ENCODE assay signal across 8 mouse cellular contexts in the genomic region with DNA sequence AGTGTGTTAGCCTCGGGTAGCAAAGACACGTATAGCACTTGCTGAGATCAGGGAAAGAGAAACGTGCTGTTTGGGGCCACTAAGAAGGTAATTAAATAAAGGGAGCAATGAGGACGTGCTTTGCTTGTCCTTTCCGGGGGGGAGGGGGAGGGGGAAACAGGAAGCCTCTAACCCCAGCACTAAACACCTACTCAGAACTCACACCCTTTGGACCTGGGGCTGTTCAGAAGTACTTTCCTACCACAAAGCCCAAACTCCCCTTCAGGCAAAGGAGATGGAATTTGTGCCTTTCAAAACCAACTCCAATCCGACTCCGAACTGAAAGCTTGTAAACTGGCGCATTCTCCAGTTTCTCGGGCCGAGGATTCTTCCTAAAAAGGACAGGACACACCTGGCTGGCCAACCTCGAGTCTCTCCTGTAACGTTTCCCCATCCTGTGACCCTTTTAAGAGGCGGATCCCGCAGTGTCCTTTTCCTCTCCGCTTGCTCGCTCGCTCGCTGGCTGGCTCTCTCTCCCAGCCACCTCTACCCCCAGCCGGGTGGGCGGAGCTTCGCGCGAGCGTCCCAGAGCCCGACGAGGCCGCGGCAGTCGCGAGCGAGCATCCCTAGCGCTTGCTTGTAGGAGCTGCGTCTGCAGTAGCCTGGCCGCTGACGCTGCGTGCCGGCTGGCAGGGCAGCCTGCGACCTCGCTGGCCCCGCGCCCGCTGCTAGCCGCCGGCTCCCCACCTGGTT. TPM values are rescaled to one million over a fixed set of nuclear protein-coding genes. Genes with fewer than 3 reads are reported as not detected.
DNase-seq lines count a peak whose midpoint lies in the region; ATAC-seq lines count a peak whose summit lies in the region.

No protein-coding gene starts in this region.

- intact Hi-C loops in gastrocnemius, postnatal 14 days (cut with DNase I; ENCODE audit: low total_unique reads): no loop called here

- peak; percentile 99 for ATAC-seq in megakaryocyte, adult 5-6 weeks (ENCODE audit: poor library complexity, severe bottlenecking)

- DNase-seq in adrenal gland, adult 18-20 months (ENCODE audit: low spot score in 2 of 2): peak; percentile 80 to 88
- peak; percentile 89 for DNase-seq in embryo, embryonic 11 days
- peak; percentile 73 for DNase-seq in gastrocnemius, postnatal 14 days
- DNase-seq in induced T-regulatory cell, adult 2 months (ENCODE audit: low read depth): peak; percentile 79
- peak; percentile 57 to 68 for DNase-seq in left cerebral cortex, adult 8-10 months (ENCODE audit: low spot score in 2 of 2)
- peak; percentile 82 for DNase-seq in right cerebral cortex, adult 18-20 months
- DNase-seq in urinary bladder, adult 2 months (ENCODE audit: low spot score): peak; percentile 68

RNA-seq across cellular contexts. Expression of a gene that starts 47.1 kb away (rescaled TPM):
- 10 to 100 TPM; 30.6 to 37.8 TPM for total RNA-seq in adrenal gland, adult 18-20 months (2021)
- 10 to 100 TPM; 13.5 to 14.3 TPM for total RNA-seq in gastrocnemius, postnatal 14 days (2021)
- 10 to 100 TPM; 13.0 to 15.5 (median 14.4) TPM for total RNA-seq in left cerebral cortex, adult 8-10 months (2022)
- total RNA-seq in megakaryocyte, adult 5-6 weeks (2015): 0.54 and 0.64 TPM in 2 replicates
- 0.45 and 0.55 TPM in 2 replicates for total RNA-seq in megakaryocyte, adult 5-6 weeks (2017)
- polyA plus RNA-seq in urinary bladder, adult 2 months (2012; rRNA removed): 85.7 and 103 TPM in 2 replicates

Comparison
In these comparisons a context has a peak if more than half of its experiments do, and no peak if none do; other contexts are left out.
1. Peak in every context shown above with its lines: DNase-seq and ATAC-seq.
2. RNA of a gene that starts 47.1 kb away (total RNA-seq): 30.6 to 37.8 TPM in adrenal gland, adult 18-20 months, 13.0 to 15.5 TPM in left cerebral cortex, adult 8-10 months and 13.5 to 14.3 TPM in gastrocnemius, postnatal 14 days; 0.45 to 0.64 TPM in megakaryocyte, adult 5-6 weeks; every median in the first group is over 4 times any median in the second.